Mouse (Mus musculus) CH12.LX (cell line): ENCODE results near the gene Sypl. TPM values are rescaled to one million over a fixed set of nuclear protein-coding genes. Genes with fewer than 3 reads are reported as not detected.

ENCODE experiments used
- DNase-seq: peaks from one replicate; pipeline ENCODE4 v3.0.0-alpha.2; 2013; ENCODE audit errors: extremely low read depth
- H3K27ac ChIP-seq: 2 replicates; pipeline ENCODE4 v1.5.1; 2012; ENCODE audit warnings: low read depth, mild to moderate bottlenecking, control low read depth, moderate library complexity; ENCODE audit not compliant: insufficient read depth
- H3K27me3 ChIP-seq: replicated peaks from 2 replicates; pipeline ENCODE3; 2012; ENCODE audit warnings: inconsistent platforms
- H3K36me3 ChIP-seq, 2 experiments: replicated peaks in 1 of 2; 2 replicates each; pipeline versions ENCODE3 to v1.6.1; 2012; ENCODE audit warnings: inconsistent platforms in 1 of 2, low read length in 1 of 2, mild to moderate bottlenecking in 1 of 2, mixed read lengths in 1 of 2, moderate library complexity in 1 of 2; ENCODE audit not compliant: control insufficient read depth in 1 of 2, insufficient read depth in 1 of 2
- H3K4me1 ChIP-seq, 2 experiments: 2 replicates each; pipeline ENCODE4 v1.6.1; 2012; ENCODE audit warnings: inconsistent platforms in 1 of 2, moderate library complexity in 1 of 2; ENCODE audit not compliant: insufficient read depth in 2 of 2, control insufficient read depth in 1 of 2
- H3K4me2 ChIP-seq: 2 replicates; pipeline ENCODE4 v1.6.1; 2012; ENCODE audit warnings: low read depth, mild to moderate bottlenecking, control low read depth; ENCODE audit not compliant: poor library complexity, insufficient read depth, severe bottlenecking
- H3K4me3 ChIP-seq, 3 experiments: fragments of 150-350 bp in 1 of 3; sonication (generic) in 1 of 3; replicated peaks in 1 of 3; 2 replicates each; pipeline versions ENCODE3 to v1.5.1; 2011 to 2012; ENCODE audit warnings: low read depth in 2 of 3, low read length in 2 of 3, mild to moderate bottlenecking in 2 of 3, moderate library complexity in 2 of 3, control low read depth in 1 of 3, improper control_type of control experiment in 1 of 3, inconsistent platforms in 1 of 3, mixed read lengths in 1 of 3; ENCODE audit not compliant: poor library complexity in 1 of 3
- H3K79me2 ChIP-seq: replicated peaks from 2 replicates; pipeline ENCODE4 v1.6.1; 2012; ENCODE audit warnings: mild to moderate bottlenecking, moderate library complexity; ENCODE audit not compliant: control insufficient read depth, poor library complexity, insufficient read depth, severe bottlenecking; ENCODE audit errors: extremely low read depth
- H3K9ac ChIP-seq: 2 replicates; pipeline ENCODE4 v1.6.1; 2012; ENCODE audit warnings: low read depth, mild to moderate bottlenecking, control low read depth, moderate library complexity; ENCODE audit not compliant: insufficient read depth
- H3K9me3 ChIP-seq: replicated peaks from 2 replicates; pipeline ENCODE3; 2012; ENCODE audit warnings: low read length, inconsistent platforms, mixed read lengths
- BHLHE40 ChIP-seq: IDR thresholded peaks from 2 replicates; pipeline ENCODE4 v1.6.1; 2011; ENCODE audit warnings: mild to moderate bottlenecking, low read depth, low read length, improper control_type of control experiment
- CHD1 ChIP-seq: IDR thresholded peaks from 2 replicates; pipeline ENCODE4 v1.6.1; 2012; ENCODE audit warnings: low read depth, low read length, improper control_type of control experiment, inconsistent platforms
- CHD2 ChIP-seq: IDR thresholded peaks from 2 replicates; pipeline ENCODE4 v1.6.1; 2011; ENCODE audit warnings: low read length, improper control_type of control experiment
- ELF1 ChIP-seq: IDR thresholded peaks from 2 replicates; pipeline ENCODE4 v1.6.1; 2014; ENCODE audit warnings: low read depth, mild to moderate bottlenecking, inconsistent platforms, low read length, improper control_type of control experiment
- HCFC1 ChIP-seq: IDR thresholded peaks from 2 replicates; pipeline ENCODE4 v1.6.1; 2012; ENCODE audit warnings: low read depth, mild to moderate bottlenecking, inconsistent platforms, low read length, improper control_type of control experiment
- MXI1 ChIP-seq: IDR thresholded peaks from 2 replicates; pipeline ENCODE4 v1.6.1; 2011; ENCODE audit warnings: mild to moderate bottlenecking, low read depth, low read length, improper control_type of control experiment
- NELFE ChIP-seq: IDR thresholded peaks from 2 replicates; pipeline ENCODE4 v1.6.1; 2011; ENCODE audit warnings: low read depth, low read length, improper control_type of control experiment
- POLR2A ChIP-seq: IDR thresholded peaks from 2 replicates; pipeline ENCODE4 v1.6.1; 2011; ENCODE audit warnings: low read depth, mild to moderate bottlenecking, improper control_type of control experiment, low read length
- SIN3A ChIP-seq: IDR thresholded peaks from 2 replicates; pipeline ENCODE4 v1.6.1; 2012; ENCODE audit warnings: low read length, improper control_type of control experiment, inconsistent platforms
- TBP ChIP-seq: conservative IDR thresholded peaks from 2 replicates; pipeline ENCODE4 v1.6.1; 2011; ENCODE audit warnings: low read depth, low read length, improper control_type of control experiment
- TCF12 ChIP-seq: IDR thresholded peaks from 2 replicates; pipeline ENCODE4 v1.6.1; 2014; ENCODE audit warnings: low read depth, mild to moderate bottlenecking, inconsistent platforms, low read length, improper control_type of control experiment
- UBTF ChIP-seq: IDR thresholded peaks from 2 replicates; pipeline ENCODE4 v1.6.1; 2012; ENCODE audit warnings: low read depth, mild to moderate bottlenecking, inconsistent platforms, low read length, improper control_type of control experiment, moderate library complexity
- USF2 ChIP-seq: conservative IDR thresholded peaks from 2 replicates; pipeline ENCODE4 v1.6.1; 2011; ENCODE audit warnings: low read depth, low read length, improper control_type of control experiment
- ZC3H11A ChIP-seq: IDR thresholded peaks from 2 replicates; pipeline ENCODE4 v1.6.1; 2012; ENCODE audit warnings: low read depth, mild to moderate bottlenecking, inconsistent platforms, low read length, improper control_type of control experiment
- ZKSCAN1 ChIP-seq: IDR thresholded peaks from 2 replicates; pipeline ENCODE4 v1.6.1; 2012; ENCODE audit warnings: low read depth, inconsistent platforms, low read length, improper control_type of control experiment, borderline replicate concordance
- ZMIZ1 ChIP-seq: IDR thresholded peaks from 2 replicates; pipeline ENCODE4 v1.6.1; 2012; ENCODE audit warnings: low read depth, mild to moderate bottlenecking, inconsistent platforms, low read length, improper control_type of control experiment
- ZNF384 ChIP-seq: IDR thresholded peaks from 2 replicates; pipeline ENCODE4 v1.6.1; 2012; ENCODE audit warnings: low read depth, low read length, improper control_type of control experiment, inconsistent platforms
- dilution Hi-C: fragments of 300-500 bp; cut with MboI; formaldehyde crosslinking; loops from 2 replicates; pipeline ENCODE4 v1.14.3; 2020; ENCODE audit warnings: low sequenced_read_pairs; ENCODE audit not compliant: extremely low pct_unique_long_range_greater_than_20kb, extremely low pct_ligation_motif_present
- in situ Hi-C: fragments of 300-500 bp; cut with MboI; formaldehyde crosslinking; loops from 3 replicates; pipeline ENCODE4 v1.14.3; 2019; ENCODE audit warnings: low sequenced_read_pairs, low pct_ligation_motif_present, low pct_unique_long_range_greater_than_20kb, mixed read lengths
- polyA plus RNA-seq: library from polyadenylated mRNA; unstranded; fragments of >175 nt; gene quantifications from 2 replicates; pipeline ENCODE4 v1.2.1, GENCODE M21; 2012; ENCODE audit warnings: low read depth; ENCODE audit not compliant: insufficient read length
- total RNA-seq, 2 experiments: library from RNA; depleted of rRNA; stranded (reverse); fragments of 300-350 nt in 1 of 2; fragments of >200 nt in 1 of 2; gene quantifications; 2 replicates each; pipeline ENCODE4 v1.2.3; 2012 to 2014

Sypl gene
- total and polyA plus RNA-seq, 3 experiments = 7.5 to 33.4 (median 25.8) TPM

DNA sequence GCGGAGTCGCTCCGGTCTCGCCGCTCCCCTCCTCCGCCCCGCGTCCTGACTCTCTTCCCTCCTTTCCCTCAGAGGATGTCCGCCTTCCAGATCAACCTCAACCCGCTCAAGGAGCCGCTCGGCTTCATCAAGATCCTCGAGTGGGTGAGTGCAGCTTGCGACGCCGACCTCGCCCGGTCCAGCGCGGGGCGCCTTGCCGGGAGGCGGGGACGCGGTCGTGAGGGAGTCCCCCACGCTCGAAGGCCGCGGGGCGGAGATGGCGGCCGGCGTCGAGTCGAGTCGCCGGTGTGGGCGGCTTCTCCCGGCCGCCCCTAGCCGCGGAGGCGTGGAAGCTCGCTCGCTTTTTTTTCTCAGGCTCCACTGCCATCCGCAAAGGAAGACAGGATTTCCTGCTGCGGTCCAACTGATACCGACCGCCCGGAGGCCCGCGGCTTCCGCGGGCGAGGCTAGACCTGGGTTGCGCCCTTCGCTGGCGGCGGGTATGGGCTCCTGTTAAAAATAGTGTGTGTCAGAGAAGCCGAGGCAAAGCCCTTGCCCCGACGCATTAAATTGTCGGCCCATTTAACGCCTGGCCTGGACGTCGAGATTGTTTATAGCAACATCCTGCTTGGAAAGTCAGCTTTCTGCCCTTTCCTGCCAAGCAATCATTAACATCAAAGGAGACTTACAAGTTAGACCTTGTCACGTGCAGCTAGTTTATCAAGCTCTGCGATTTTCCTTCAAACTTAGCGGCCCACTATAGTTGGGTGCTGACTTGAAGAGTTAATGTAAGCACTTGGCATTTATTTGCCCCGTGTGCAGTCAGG, 728 bp downstream of the Sypl start:
- no peak for DNase-seq

DNA sequence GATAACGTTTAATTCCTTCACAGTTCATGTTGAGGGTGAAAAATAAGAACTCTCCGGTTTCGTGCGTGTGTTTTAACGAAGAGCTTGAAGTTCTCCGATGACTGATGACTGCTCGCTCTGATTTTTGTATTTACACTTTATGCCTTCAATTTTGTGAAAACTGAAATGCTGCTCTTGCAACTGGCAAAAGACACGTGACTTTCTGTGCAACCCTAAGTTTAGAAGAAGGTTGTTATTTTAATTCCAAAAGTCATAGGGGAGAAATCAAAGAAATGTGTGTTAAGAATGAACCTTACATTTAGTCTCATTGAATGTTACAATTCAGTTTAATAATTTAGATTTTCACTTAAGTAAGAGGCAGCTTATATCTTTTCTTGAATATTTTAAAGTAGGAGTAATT, 1.3 kb downstream of the Sypl start:
- H3K9me3 ChIP-seq = no peaks in the 10 kb centered on the region
- peak overlapping the region; percentile 41 for H3K9ac ChIP-seq
- dilution Hi-C loops (no loop called here), in situ Hi-C loops (no loop called here)
- H3K79me2 ChIP-seq = peaks cover 5% of the 10 kb centered on the region; the same call in 1 of the 2 replicates
- H3K27ac ChIP-seq = no peak overlapping the region
- TF ChIP-seq USF2 (peak; percentile 30; the same call in 1 of the 2 replicates), ZKSCAN1 (no peak)
- TF ChIP-seq, all 38 proteins: peak for 1
- Histone ChIP-seq H3K4me2 (peak overlapping the region; percentile 88), H3K4me1 (peaks cover 2 to 28% of the 10 kb centered on the region in 2 experiments), H3K36me3 (peaks cover 0 to 2% of the 10 kb centered on the region in 2 experiments), H3K27me3 (no peaks in the 10 kb centered on the region), H3K4me3 (peak overlapping the region; percentile 69 to 76 (median 74))
- DNase-seq = no peak

More for the DNA sequence above, 728 bp downstream of the Sypl start:
- Histone ChIP-seq H3K4me3 (peak overlapping the region; percentile 69 to 76 (median 74)), H3K4me1 (peaks cover 2 to 28% of the 10 kb centered on the region in 2 experiments), H3K27ac (peak overlapping the region; percentile 51), H3K27me3 (no peaks in the 10 kb centered on the region), H3K4me2 (peak overlapping the region; percentile 88), H3K9ac (peak overlapping the region; percentile 41), H3K9me3 (no peaks in the 10 kb centered on the region), H3K36me3 (peaks cover 0 to 2% of the 10 kb centered on the region in 2 experiments), H3K79me2 (peaks cover 5% of the 10 kb centered on the region; the same call in 1 of the 2 replicates)
- in situ Hi-C loops (loop anchor here (5.0 kb wide), 1 partner anchor 58 kb away; no protein-coding TSS in a partner anchor), dilution Hi-C loops (no loop called here)
- TF ChIP-seq BHLHE40 = peak; percentile 87
- peak; percentile 57; the same call in 1 of the 2 replicates for TF ChIP-seq NELFE
- no peak for TF ChIP-seq HCFC1
- TF ChIP-seq MXI1 = no peak; the same call in none of the 2 replicates
- TF ChIP-seq TCF12 = 0 out of 2 replicates have a peak, but pooled peaks have one; percentile 7
- peak; percentile 62 for TF ChIP-seq POLR2A
- TF ChIP-seq SIN3A = peak; percentile 47; the same call in 1 of the 2 replicates
- peak; percentile 18; the same call in 1 of the 2 replicates for TF ChIP-seq CHD1
- 0 out of 2 replicates have a peak, but pooled peaks have one; percentile 33 for TF ChIP-seq CHD2
- no peak for TF ChIP-seq TBP
- TF ChIP-seq ZMIZ1 = peak; percentile 51; the same call in 1 of the 2 replicates
- TF ChIP-seq ZNF384 = peak; percentile 66
- TF ChIP-seq ZC3H11A = no peak
- TF ChIP-seq USF2 = no peak
- peak; percentile 94 for TF ChIP-seq UBTF
- TF ChIP-seq ELF1 = 0 out of 2 replicates have a peak, but pooled peaks have one; percentile 17
